Mouse (Mus musculus): ENCODE data around the gene Baiap2l1.
A peak's percentile ranks its signal among the peaks of the same experiment; 100 is the strongest.
"Not testable (repeated sequence)": the region's sequence is repeated elsewhere in the genome, so short reads cannot be mapped to it uniquely, and the experiment has no call there.

Baiap2l1 gene

DNA sequence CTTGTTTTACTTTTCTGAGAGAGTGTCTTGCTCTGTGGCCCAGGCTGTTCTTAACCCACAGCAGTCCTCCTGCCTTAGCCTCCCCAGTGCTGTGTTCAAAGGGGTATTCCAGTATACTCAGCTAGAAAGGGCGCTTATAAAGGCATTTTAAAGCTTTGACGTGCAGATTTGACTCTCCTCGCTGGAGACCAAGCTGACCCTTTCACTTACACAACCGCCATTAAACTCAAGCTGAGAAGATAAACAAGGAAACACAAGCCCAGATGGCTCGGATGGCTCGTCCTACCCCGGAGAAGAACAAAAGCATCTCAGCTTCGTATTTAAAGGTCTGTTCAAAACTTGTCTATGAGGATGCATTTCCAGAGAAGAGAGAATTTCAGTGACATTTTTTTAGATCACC is 6.7 kb downstream of the Baiap2l1 start:
- DNase-seq (ENCODE audit: low spot score), result no peak

DNA sequence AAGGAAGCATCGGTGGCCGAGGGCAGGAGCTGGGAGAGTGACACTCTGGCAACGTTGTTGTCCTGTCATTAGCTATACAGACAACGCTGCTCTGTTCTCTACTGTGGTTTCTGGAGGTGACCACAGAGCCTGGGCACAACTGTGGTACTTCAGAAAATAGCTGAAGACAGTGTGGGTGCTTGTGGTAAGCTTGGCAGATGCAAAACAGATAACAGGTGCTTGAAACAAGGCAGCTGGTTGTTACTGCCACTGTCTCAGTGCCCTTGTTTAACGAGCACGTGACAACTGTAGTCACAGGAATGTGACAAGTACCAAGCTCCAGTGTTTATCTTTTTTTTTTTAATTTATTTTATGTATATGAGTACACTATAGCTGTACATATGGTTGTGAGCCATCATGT is 13.3 kb downstream of the Baiap2l1 start:
- no peak for DNase-seq (ENCODE audit: low spot score)

DNA sequence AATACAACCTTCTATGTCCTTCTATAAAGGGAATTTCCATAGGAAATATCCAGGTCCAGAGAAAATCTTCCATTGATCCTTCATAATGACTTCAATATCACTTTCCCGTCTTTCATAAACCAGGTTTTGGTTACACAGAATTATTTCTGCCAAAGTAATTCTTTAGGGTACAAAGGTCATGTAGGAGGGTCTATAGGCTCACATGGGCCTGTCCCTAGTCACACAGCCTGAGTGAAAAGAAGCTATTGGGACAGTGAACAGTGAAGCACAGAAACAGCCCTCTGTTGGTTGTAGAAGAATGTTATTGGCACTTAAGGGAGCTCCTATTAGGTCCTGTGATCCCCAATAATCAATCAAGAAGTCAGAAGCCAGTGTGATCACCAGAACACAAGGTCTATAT is 16.8 kb downstream of the Baiap2l1 start:
- no peak for DNase-seq (ENCODE audit: low spot score)

- no peak for DNase-seq (ENCODE audit: low spot score)
These were observed 19.1 kb downstream of the Baiap2l1 start for GRCm38 (mm10) chr5:144338787-144339186.

GRCm38 (mm10) chr5:144335357-144335756 is 22.6 kb downstream of the Baiap2l1 start:
- not testable (repeated sequence) for DNase-seq (ENCODE audit: low spot score)

DNA sequence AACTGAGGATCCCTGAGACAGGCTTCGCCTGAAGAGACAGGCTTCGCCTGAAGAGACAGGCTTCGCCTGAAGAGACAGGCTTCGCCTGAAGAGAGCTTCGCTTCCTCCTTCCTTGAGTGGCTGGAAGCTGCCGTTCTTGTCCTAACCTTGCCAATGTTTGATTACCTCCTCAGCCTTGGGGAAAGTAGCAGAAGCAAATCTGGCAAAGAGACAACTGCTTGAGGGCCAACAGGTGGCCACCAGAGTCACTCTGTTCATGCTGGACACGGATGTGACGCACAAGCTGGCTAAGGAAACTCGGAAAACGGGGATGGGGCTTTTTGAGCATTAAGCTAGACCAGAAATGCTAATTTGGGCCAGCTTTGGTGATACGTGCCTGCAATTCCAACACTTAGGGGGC is 23.9 kb downstream of the Baiap2l1 start:
- DNase-seq (ENCODE audit: low spot score), result no peak

DNA sequence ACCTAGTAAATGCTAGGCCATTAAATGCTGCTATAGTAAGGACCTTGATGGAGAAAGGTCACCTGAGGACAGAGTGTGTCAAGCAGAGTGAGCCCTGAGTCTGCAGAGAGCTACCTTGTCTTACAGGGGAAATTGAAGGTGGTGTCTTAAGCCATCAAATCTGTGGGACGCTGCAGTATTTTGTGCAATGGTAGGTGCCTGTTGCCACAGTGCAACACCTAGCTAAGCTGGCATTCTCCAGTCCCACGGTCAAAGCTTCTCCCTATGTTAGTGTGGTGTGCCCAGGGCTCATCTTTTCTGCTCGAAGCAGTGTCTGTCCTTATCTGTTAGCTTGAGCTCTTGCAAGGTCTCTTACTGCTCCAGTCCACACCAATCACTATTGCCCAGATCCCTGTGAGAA is 35.2 kb downstream of the Baiap2l1 start:
- DNase-seq (ENCODE audit: low spot score), result no peak

DNA sequence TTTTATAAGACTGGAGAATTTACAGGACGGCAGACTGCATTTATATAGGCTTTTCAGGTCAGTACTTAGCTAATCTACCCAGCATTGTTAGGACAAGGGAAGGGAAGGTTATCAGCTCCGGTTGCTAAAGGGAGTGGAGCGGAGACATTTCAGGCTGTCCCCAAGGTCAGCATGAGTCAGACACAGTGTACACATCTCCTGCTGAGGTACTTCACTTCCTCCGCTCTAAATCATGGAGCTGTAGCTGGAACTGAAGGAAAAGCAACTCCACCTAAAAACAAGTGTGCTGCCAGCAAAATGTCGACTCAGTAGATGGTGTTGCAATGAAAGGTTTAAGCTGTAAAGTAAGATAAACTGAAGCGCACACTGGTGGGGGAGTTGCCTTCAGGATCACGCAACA is 36.2 kb downstream of the Baiap2l1 start:
- peak; percentile 32 for DNase-seq (ENCODE audit: low spot score)

DNA sequence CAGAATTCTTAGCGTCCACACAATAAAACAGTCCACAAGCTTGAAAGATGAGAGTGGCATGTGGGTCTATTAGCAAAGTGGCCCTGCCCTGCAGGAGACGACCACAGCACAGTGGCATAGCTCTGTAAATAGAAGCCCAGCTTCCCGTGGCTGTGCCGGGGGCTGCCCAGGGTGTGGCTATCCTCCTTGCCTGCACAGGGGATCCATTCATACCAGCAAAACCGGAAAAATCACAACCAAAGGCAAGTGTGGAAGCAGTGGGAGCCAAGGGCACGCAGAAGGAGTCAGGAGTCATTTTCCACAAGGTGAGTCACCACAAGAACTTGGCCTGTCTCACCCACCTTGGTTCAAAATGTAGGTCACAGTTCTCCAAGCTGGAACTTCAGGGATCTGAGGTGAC is 39.6 kb downstream of the Baiap2l1 start:
- DNase-seq (ENCODE audit: low spot score), result no peak

GRCm38 (mm10) chr5:144317426-144317825 is 40.5 kb downstream of the Baiap2l1 start:
- DNase-seq (ENCODE audit: low spot score), result no peak

DNA sequence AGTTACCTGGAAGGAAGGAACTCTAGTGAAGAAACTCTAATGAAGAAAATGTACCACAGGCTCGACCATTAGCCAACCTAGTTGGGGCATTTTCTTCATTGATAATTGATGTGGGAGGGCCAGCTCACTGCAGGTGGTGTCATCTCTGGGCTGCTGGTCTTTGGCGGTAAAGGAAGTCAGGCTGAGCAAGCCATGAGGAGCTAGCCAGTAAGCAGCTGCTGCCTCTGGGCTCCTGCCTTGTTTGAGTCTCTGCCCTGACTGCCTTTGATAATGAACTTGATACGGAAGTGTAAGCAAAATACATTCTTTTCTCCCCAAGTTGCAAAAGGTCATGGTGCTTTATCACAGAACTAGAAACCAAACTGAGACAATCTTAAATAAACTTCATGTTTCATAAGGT is 41.5 kb downstream of the Baiap2l1 start:
- DNase-seq (ENCODE audit: low spot score), result no peak

DNA sequence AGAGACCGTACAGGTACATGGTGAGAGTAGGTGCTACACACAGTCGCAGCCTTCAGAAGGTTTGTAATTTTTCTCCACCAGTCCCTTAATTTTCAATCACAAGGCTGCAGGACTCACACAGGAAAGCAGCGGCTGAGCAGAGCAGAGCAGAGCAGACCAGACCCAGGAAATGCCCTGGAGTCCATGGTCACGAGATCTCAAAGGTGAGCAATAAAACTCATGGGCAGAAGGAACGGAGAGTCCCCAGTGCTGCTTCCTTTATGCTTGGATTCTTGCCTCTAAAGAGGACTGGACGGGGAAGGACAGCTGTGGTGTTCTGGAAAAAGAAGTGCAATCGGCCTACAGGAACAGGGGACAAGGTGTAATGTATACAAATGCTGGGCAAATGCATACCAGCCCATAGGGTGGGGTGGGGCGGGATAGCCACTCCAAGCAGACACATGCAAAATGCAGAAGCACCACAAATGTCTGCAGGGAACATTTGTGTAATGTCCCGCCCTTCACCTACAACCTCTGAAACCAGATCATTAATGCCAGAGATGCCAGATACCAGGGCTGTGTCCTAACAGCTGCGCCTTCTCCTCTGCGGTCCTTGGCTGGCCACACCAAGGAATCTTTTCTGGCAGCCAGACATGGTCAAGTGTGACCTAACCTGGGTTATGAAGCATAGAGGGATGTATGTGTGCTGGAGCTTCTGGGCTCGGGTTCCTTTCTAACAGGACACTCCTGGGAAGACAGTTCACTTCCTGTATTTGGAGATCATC is 43.0 kb downstream of the Baiap2l1 start:
- DNase-seq (ENCODE audit: low spot score), result no peak

- no peak for DNase-seq (ENCODE audit: low spot score)
These were observed 44.6 kb downstream of the Baiap2l1 start for GRCm38 (mm10) chr5:144313335-144313734.

DNA sequence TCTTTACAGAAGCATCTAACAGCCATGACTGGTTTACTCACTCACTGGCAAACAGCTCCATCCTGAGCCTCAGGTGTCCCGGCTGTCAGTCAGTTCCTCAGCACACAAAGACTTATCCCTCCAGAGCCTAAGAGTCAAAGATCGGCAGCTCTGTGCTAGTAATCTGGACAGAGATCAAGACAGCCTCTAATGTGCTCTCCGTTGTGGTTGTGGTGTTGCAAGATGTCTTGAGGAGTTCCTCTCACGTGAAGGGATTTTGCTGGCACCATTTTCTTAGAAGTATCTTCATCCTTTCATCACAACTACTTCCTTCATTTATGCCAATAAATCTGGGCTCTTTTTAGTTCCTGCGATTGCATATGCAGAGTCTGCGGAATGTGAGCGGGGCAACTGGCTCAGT is 45.7 kb downstream of the Baiap2l1 start:
- DNase-seq (ENCODE audit: low spot score), result no peak

GRCm38 (mm10) chr5:144308929-144309328 is 49.0 kb downstream of the Baiap2l1 start:
- no peak for DNase-seq (ENCODE audit: low spot score)

DNA sequence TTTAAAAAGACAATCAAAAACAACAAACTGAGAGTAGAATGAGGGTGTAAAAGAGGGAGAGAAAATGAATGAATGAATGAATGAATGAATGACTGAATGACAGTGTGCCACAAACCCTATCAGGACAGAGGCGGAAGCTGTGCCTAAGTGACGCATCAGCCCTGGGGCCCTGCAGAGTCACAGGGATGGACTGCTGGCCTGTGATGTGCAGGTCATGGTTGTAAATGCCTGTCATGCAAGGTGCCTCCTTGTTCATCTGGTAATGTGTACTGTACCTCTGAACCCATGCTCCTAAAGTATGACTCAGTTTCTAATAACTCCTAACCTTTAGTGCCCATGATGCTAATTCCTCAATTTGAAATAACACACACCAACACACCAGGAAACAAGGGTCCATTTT is 54.8 kb downstream of the Baiap2l1 start:
- no peak for DNase-seq (ENCODE audit: low spot score)

DNA sequence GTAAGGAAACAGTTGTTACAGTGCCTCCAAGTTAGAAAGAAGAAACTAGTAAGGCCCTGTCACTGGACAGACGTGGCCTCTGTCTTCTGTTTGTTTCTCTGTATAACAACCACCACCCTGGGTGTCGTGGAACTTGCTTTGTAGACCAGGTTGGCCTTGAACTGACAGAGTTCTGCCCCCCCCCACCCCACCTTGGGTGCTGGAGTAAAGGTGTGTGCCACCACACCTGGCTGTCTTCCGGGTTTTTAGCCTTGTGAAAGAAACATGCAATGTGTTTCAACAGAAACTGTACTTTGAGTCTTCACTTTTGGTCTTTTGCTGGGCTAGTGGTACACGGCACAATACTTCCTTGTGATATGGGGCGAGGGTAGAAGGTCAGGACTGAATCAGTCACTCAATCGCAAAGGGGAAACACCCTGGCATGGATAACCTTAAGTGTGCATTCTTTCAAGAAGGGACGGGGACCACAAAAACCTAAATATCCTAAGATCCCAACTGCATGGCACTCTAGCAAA is 61.8 kb downstream of the Baiap2l1 start:
- no peak for DNase-seq (ENCODE audit: low spot score)

DNA sequence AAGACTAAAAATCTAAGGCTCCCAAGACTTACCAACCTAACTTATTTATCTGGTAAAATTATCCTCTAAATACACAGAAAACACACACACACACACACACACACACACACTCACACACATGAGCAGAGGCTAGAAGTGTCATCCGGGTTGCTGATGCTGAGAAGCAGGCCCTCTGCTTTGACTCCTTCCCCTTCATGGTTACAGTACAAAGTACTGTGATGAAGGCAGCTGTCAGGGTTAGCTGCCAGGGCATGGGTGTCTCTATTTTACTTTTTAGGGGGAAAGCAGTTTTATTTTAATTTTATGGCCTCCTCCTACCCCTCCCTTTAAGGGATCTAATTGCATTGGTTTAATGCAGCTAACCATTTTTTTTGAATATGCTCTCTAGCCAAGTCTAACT is 62.6 kb downstream of the Baiap2l1 start:
- DNase-seq (ENCODE audit: low spot score), result no peak

GRCm38 (mm10) chr5:144294908-144295307 is 63.0 kb downstream of the Baiap2l1 start:
- DNase-seq (ENCODE audit: low spot score), result no peak

- DNase-seq (ENCODE audit: low spot score), result no peak
These were observed 68.0 kb downstream of the Baiap2l1 start for GRCm38 (mm10) chr5:144289769-144290440.

- no peak for DNase-seq (ENCODE audit: low spot score)
These were observed 69.5 kb downstream of the Baiap2l1 start for GRCm38 (mm10) chr5:144288391-144288790.

DNA sequence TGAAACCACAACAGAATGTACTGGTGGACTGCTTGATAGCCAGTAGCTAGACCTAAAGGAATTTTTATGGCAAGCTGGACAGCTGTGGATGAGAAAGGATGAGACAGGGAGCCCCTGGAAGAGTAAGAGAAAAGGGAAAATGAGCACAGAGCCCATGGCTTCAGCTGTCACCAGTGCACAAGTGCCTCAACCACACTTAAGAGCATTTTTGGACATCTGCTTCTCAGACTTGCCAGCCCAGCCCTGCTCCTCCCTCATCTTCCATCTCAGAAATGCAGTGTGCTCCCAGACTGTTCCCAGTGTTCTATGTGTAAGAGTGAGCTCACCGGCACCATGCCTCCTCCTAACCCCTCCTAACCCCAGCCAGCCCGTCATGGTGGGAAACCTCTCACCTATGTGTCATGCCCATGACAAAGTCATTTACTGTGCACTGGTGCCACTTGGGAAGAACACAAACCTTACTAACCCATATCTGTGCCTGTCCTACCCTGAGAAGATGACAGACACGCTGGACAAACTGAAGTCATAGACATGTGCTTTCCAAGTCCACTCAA is 70.6 kb downstream of the Baiap2l1 start:
- no peak for DNase-seq (ENCODE audit: low spot score)

GRCm38 (mm10) chr5:144286591-144287266 is 71.2 kb downstream of the Baiap2l1 start:
- DNase-seq (ENCODE audit: low spot score), result no peak
